Mouse (Mus musculus) layer of hippocampus, adult 9-10 months (tissue): ENCODE results near the gene Wipi2.

Source experiments
- DNase-seq: peaks from one replicate; pipeline ENCODE4 v3.0.0; 2022; ENCODE audit warnings: low spot score

Wipi2 gene

DNA sequence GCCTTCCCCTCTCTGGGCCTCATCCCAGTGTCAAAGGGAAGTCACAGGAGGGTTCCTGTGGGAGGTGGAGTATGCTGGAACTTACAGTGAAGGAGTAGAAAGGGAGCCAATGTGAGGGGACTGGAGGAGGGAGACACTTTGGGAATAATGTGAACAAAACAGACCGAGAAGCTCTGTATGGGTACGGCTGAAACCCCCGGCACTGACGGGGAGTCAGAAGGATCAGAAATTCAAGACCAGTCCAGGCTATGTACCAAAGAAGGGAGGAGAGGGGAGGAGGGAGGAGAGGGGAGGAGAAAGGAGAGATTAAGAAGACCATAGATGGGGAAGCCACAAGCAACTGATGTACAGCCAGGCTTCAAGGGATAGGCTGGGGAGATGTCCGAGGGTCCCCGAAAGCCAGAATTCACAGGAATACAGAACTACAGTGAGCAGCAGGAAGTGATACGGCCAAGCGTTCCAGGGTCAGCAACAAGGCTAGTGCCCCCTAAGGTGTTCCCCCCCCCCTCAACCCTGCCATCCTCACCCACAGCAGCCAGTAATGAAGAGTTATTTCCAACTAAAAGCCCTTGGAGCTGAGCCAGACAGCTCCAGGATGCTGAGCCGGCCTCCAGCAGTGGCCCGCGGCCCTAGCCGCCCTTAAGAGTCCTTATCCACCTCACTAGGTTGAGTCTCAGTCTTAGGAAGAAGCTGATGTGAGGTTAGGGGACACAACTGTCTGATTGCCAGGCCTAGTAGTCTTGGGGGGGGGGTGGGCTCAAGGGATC lies 65.7 kb downstream of the Wipi2 start:
- no peak for DNase-seq

DNA sequence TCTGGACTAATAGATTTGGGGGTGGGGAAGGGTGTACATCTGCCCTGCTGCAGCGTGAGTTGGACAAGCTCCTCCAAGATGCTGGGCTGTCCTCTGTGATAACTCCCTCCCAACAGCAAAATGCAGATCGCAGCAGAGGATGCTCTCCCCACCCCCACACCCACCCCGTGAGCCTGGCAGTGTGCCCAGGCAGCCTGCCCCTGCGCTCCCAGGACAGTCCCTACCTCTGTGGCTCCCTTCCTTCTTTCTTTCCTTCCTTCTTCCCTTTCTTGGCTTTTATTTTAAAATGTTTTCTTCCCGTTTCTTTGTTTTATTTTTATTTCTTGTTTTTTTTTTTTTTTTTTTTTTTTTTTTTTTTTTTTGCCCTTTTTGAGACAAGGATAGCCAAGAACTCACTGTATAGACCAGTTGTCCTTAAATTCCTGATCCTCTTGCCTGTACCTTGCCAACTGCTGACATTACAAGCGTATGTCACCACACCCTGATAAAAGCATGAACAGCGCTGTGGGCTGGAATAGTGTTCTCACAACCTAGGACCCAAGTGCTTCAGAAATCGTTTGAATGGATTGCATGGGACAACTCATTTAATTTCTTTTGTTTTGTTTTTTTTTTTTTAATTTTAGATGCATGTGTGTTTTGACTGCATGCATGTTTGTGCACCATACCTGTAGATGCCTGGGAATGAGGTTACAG lies 66.4 kb downstream of the Wipi2 start:
- DNase-seq, result no peak

DNA sequence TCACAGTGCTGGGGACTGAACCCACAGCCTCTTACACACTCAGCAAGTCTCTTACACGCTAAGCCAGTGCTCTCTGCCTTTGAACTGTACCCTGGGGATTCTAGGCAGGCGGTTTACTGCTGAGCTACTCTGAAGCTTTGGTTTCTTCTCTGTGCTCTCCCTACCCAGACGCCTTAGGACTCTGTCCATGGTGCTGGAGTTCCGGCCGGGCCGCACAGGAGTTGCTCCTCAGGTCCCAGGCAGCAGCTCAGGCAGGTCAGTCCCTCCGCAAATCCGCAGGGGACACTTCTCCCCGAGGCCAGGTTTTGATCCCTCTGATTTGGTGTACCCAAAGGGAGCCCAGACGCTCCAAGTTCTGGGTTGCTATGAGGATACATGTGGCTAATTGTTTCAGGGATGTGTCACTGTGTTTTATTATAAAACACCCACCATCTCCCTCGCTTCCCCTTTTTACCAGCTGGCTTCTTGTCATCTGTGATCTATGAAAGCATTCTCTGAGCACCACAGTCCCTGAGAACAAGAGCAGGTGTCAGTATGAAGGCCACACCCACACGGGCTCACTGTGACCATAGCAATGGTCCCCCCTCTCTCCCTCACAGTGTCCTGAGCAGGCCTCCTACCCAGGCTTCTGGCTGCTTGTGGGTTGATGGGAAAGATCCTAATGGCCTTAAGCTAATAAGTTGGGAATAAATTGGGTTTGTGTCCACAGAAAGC lies 67.3 kb downstream of the Wipi2 start:
- peak; percentile 48 for DNase-seq

DNA sequence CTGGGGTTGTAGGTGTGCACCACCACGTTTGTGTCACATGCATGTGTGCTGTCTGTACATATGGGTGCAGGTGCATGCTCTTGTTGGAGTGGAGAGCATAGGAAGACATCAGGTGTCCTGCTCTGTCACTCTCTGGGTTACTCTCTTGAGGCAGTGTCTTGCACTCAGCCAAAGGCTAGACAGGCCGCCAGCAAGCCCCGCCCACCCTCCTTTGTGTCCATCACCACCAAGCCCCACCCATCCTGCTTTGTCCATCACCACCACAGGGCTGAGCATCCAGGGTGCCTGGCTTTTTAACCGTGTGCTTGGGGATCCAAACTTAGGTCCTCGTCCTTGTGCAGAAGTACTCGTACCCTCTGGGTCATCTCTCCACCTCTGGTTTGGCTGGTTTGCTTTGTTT lies 68.8 kb downstream of the Wipi2 start:
- no peak for DNase-seq

DNA sequence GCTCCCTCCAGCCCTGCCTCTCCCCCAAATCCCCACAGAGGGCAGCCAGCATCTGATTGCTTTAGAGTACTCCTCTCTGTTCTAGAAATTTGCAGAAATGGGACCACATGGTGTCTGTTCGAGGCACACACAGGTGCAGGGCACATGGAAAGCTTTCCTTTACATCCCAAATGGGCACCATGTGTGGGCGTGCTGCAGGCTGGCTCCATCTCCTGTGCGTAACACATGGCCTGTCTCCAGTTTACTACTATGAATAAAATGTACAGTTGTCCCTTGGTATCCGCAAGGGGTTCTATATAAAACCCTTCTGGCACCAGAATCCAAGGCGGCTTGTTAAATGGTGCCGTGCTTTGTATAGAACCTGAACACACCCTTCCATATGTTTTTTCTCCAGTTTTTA lies 69.4 kb downstream of the Wipi2 start:
- DNase-seq, result no peak

DNA sequence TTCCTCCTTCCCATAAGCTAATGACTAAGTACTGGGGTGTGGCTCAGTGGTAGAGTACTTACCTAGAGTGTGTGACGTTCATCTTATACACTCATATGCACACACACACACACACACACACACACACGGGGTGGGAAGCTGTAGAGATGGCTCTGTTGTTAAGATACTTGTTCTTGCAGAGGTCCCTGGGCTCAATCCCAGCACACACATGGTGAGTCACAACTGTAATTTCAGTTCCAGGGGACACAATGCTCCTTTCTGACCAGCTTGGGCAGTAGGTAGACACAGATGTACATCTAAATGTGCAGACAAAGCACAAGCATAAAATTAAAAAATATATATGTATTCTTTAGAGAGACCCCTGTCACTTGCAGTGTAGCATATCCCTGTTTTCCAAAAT lies 70.2 kb downstream of the Wipi2 start:
- no peak for DNase-seq

DNA sequence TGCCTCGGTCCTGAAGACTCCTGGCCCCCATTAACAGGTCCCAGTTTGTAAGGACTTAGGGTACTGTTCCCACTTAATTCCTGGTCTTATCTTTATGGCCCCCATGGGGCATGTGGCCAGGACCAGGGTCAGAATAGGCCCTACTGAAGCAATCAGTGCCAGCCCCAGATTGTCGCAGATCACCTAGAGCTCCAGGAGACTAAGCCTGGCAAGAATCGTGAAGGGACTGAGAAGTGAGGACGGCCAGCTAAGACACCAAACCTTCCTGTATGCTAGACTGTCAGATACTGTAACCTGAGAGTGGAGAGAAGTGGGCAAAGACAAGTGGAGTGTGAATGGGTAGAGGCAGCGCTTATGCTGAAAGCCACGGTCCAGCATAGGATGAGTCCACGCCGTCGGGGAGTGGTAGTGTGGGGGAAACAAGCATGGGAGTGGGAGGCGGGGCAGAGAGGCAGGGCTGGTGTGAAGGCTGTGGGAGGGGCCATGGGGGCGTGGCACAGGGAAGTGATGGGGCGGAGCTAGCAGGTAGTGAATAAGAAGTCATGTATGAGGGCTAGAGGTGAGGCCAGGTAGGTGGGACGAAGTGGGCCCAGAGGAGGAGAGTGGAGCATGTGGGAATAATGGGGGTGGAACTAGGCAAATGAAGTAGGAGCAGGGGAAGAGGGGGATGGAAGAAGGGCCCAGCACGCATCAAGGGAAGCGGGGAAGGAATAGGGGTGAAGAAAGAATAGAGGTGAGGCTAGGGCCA lies 73.5 kb downstream of the Wipi2 start:
- DNase-seq, result no peak

DNA sequence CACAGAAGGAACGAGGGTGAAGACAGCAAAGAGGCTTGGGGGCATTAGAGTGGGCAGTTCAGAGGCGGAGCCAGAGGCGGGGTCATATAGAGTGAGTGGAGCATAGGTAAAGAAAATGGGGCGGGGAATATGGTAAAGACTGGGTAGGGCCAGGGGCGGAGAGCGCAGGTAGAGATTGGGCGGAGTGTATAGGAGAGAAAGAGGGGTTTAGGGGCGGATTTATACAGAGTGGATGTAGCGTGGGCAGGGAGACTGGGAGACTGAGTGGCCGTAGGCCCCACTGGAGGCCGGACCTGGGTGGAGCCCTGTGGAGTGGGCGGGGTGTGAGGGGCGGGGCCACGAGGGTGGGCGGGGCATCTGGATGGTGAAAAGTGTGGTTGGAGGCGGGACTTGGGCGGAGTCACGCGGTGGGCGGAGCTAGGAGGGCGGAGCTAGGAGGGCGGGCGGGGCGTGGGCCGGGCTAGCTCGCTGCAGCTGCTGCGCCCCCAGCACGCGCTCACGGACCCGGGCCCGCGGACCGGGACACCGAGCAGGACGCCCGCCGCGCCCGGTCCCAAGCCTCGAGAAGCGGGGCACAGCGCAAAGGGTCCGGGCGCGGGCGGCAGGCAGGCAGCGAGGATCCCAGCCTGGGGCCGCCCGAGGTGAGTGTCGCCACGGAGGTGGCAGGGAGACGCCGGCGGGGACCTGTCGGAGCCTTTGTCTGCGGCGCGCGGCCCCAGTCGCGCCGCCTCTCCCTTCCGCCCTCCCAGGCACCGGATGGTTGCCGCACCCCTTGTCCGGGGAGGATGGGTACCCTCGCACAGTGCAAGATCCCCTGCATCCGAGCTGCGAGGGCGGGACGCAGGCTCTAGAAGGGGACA lies 74.4 kb downstream of the Wipi2 start:
- DNase-seq, result no peak

DNA sequence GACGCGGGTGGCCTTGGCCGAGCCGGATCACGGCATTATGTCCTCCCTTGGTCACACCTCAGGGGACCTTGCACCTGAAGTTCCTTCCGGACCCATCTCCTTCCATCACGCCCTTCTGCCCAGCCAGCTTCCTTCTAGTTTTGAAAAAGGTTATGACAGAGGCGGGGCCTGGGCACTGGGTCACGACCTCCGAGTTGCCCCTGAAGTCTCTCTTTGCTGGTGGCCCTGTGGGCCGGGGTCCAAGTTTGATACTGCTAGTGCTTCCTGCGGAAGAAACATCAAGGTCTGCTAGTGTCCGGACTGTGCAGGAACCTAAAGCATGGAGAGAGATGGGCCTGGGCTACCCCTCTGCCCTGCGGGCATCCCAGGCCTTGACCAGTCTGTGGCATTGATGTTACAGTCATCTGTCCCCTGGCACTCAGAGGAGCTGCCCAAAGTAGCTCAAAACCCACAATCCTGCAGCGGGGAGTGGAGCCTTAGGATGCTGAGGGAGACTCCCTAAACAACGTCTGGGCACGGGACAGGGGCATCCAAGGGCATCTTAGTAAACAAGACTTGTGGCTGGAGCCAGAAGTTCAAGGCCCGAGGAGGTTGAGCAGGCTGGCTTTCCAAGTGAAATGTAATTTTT lies 75.1 kb downstream of the Wipi2 start:
- no peak for DNase-seq

DNA sequence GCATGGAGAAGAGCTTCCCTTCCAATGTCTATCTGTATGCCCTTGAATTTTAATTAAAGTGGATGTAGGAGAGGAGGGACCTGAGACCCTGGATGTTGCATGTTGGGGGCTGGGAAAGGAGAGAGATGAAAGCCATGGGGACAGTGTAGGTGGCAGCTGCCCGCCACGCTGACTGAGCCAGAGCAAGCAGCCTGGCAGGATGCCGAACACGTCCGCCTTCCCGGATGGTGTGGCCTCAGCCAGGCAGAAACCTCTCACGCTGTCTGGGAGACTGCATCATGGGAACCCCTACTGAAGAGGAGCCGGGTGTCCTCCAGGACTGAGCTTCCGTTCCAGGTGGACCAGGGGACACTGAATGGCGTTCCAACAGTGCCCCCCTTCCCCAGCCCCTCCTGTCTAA lies 76.1 kb downstream of the Wipi2 start:
- DNase-seq, result no peak

DNA sequence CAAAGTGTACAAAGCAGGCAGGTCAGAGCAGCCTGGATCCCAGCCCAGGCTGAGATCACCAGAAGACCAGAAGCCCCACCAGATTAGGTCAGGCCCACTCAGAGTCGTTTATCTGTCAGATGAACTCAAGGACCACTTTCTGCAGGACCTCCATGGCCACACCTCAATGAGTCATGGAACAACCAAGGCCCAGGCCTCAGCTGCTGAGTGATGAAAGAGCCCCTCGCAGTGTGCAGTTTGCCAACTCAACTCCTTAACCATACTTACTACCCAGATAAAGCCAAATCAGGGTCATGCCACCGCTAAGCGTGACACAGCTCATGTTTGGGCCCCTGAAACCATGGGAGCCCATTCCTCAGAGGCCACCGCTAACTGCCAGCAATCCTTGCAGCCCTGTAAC lies 80.2 kb downstream of the Wipi2 start:
- DNase-seq, result no peak

DNA sequence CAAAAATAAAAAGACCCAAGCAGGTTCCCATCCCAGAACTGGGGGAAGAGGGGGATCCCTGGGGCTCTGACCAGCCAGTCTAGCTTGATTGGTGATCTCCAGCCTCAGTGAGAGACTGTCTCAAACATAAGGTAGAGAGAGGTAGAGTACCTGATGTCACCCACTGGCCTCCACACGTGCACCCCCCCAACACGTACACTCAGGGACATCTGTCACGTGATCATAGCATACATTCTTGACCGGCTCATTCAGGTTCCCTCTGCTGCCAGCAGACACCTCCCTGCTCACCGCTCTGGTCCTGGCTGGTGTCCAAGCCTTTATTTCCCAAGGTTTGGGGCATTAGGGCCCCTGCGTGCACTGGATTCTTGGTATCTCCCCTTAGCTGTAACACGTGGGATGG lies 81.9 kb downstream of the Wipi2 start:
- DNase-seq, result no peak

DNA sequence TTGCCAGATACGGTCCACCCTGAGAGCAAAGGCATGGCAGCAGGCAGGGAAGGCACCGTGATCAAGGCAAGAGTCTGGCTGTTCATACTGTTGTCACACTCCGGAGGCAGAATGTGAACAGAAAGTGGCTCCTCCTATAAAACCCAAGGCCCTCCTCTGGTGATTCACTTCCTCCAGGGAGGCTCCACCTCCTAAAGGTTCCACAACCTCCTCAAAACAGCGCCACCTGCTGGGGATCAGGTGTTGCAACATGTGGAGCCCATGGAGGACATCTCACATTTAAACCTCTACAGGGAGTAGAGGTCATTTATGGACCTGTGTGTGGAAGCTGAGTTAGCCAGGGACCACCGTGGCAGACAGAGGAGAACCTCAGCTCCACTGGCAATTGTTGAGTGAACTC lies 84.9 kb downstream of the Wipi2 start:
- no peak for DNase-seq

DNA sequence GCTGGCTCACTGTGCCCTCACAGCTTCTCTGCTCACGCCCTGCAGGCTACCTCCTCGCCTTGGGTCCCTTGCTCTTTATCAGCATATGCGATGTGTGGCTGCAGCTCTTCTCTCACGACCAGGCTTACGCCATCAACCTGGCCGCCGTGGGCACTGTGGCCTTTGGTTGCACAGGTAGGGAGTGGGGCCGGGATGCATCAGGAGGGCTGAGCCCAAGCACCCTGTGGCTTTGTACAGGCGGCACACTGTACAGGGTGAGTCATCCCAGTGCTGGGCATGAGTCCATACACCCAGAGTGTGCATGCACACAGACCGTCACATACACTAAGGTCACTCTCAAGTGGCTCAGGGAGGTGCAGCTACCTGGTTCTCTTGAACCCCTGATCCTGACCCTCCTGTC lies 86.5 kb downstream of the Wipi2 start:
- DNase-seq, result no peak

DNA sequence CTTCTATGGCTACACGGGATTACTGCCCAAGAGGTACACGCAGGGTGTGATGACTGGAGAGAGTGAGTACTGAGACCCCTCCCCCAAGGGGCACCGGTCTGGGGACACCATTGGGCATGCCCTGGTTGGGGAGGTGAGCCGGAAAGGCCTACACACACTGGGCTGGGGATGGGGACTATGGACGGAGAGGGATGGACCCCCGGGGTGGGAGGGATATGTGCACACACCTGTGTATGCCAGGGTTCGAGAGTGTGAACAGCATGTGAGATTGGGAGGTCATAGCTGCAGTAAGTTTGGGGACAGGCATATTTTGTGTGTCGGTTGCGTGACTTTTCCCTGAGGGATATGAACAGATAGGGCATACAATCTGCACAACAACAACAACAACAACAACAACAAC lies 87.6 kb downstream of the Wipi2 start:
- DNase-seq, result no peak

DNA sequence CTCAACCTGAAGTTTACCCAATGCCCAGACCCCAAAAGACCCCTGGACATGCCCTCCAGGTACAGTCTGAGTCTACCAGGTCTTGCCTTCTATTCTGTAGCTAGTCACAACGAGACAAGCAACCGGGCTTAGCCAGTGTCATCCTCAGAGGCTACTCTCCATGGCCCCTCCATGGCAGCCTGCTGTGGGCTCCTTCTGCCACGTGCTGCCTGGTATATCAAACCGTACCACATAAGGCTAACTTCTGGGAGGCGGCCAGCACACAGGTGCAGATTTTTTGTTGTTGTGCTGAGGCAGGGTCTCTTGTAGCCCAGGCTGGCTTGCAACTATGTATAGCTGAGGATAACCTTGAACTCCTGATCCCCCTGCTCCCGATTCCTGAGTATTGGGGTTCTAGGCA lies 88.6 kb downstream of the Wipi2 start:
- no peak for DNase-seq

DNA sequence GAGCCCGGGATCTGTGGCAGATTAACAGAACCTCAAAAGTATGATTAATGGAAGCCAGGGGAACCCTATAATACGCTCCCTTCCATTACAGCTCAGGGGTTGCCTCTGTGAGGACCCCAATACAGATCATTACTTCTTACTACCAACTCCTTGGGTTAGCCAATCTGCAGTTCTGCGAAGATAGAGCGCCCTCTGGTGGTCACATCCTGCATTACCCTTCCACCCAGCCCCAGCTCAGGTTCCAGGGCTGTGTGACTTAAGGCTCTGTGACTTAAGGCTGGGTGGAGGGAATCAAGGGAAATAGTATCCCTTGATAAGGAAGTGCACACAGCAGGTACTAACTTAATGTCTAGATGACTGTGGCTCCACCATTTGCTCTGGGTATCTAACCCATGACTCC lies 90.5 kb downstream of the Wipi2 start:
- peak; percentile 77 for DNase-seq

DNA sequence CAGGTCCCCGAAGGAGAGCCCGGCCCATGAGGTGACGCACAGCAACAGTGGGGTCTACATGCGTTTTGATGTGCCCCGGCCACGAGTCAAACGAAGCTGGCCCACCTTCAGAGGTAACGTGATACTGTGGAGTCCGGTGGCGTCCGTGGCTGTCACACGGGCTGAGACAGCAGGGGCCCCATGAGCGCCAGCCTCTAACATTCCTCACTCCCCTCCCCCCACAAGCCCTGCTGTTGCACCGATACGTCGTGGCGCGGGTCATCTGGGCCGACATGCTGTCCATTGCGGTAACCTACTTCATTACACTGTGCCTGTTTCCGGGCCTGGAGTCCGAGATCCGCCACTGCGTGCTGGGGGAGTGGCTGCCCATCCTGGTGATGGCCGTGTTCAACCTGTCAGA lies 91.0 kb downstream of the Wipi2 start:
- no peak for DNase-seq

DNA sequence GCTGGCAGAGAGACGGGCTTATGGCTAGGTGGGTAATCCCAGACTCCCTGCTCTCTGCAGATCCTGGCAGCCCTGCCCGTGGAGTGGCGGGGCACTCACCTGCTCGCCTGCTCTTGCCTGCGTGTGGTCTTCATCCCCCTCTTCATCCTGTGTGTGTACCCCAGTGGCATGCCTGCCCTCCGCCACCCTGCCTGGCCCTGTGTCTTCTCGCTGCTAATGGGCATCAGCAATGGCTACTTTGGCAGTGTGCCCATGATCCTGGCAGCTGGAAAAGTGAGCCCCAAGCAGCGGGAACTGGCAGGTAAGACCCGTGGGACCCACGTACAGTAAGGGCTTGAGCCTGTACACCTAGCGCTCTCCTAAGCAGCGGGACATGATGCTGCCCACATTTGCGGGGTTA lies 92.4 kb downstream of the Wipi2 start:
- no peak for DNase-seq
